Mouse (Mus musculus): ENCODE measurements at regions not wholly inside any gene's neighbourhood (a gene's known extent, or its start where the extent isn't known, plus 50 kb on each side); places are given as distances from the start of the nearest gene placed in this dataset.

GRCm38 (mm10) chr6:127207308-127207707, 55.3 kb upstream of the Ccnd2 start:
- no peak for DNase-seq (ENCODE audit: low spot score in 2 of 2)

DNA sequence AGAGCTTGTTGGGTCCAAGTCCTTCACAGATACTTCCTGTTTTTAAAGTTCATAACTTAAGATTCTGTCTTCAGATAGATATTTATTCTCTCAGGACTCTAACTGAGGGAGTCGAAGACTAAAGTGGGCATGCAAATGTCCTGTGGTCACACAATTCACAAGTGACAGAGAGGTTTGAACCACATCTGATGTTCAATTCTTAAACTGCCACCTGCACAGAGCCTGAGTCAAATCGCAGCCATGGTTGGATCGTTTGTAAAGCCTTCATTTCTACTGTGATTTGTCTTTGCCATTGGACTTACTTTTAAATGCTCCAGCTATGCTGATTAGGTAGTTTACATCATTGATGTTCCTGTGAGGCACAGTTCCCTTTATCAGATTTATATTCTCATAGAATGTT, 61.4 kb upstream of the Ccnd2 start:
- no peak for DNase-seq (ENCODE audit: low spot score in 2 of 2)

- no peak for DNase-seq (ENCODE audit: low spot score in 2 of 2)
Observed at GRCm38 (mm10) chr6:127215915-127216314, 63.9 kb upstream of the Ccnd2 start.

DNA sequence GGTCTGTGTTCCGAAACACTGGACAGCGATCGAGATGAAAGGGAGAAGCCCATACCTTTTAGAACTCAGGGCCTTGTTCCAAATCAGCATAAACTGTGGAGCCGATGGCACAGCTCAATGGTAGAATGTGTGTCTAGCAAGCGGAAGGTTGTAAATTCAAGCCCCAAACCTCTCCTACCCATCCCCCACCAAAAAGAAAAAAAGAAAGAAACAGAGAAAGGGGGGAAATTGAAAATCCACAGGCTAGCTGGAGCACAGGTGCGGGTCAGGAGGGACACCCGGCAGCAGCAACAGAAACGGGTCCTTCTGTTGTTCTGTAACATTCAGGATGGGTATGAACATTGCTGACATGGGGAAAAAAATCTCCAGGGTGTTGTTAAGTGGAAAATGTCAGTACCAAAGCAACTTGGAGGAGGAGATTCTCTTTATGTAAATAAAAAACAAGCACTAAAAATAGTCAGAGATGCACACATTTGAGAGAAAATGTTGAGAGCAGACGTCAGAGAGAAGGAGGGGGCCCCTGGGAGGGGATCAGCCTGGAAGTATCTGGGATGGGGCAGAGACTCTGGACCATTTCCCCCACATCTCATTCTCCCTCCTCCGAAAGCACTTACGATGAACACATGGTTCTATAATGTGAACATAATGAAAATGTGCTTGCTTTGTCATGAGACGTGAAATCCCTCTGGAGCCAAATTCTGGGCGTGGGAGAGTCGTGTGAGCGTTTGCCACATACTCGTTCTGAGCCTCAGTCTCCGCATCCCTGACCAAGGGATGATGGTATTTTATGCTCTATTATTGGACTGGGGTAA, 66.8 kb upstream of the Ccnd2 start:
- no peak for DNase-seq (ENCODE audit: low spot score in 2 of 2)

DNA sequence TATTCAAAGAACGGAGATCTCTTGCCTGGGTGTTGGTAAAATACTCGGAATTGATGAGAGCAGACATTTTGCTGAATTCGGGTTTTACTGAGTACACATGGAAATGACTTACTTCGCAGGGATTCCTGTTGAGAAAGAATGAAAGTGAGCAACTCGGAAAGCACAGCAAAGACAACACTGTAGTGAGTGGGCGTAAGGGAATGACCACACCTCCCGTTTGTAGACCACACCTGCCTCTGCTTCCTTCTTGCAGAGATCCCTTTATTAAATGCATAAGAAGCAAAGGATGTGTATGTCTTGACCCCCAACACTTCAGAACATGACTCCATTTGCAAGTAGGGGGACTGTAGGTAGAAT, 67.4 kb upstream of the Ccnd2 start:
- DNase-seq (ENCODE audit: low spot score in 2 of 2), result no peak

DNA sequence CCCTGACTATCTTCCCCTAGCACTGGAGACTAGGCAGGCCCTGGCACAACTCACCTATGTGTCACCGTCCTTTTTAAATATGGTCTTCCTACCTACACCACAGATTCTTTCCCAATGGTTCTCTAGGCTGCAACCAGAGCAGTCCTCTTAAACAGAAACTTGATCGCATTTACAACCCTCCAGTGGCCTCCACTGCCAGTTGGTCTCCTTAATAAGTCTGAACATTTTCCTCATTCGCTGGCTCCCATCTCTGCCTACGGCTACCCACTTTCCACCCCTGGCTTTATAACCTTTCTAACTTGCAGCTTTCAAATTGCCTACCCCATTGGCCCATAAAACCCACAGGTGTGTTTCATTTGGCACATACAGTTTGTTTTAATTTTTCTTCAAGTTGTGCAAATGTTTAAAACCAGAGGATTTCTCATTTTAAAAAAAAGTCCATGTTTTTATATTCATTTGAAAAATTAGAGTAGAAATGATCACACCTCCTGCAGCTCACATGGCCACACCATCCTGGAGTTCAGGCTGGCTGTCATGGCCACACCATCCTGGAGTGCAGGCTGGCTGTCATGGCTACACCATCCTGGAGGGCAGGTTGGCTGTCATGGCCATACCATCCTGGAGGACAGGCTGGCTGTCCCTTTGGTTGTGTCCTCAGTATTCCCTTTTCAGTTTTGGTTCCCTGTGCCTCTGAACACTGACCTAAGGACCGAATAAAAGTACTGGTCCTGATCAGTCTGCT, 74.4 kb upstream of the Ccnd2 start:
- DNase-seq (ENCODE audit: low spot score in 2 of 2), result no peak

DNA sequence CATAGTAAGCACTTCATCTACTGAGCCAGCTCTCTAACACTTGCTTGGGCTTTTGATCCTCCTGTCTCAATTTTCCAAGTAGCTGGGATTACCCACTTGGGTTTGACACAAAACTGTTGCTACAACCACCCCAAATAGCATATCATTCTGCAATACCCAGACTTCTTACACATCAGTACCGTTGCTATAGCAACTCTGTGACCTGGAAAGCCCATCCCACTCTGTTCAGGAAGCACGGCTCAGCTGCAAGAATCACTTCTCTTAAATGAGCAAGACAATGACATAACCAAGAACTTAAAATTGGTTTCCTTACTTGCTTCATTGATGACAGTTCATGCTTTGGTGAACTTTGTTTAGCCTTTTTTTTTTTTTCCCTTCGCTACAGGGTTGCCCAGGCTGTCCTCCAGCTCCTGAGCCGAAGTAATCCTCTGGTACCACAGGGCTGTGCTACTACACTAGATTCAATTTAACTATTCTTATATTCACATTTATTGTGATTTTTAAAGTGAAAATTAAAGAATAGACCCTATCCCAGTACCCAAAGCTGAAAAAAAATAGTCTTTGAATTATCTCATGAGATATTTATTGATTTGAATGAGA, 84.6 kb upstream of the Ccnd2 start:
- peak in 1 of 2 experiments; percentile 17 for DNase-seq (ENCODE audit: low spot score in 2 of 2)

- no peak for DNase-seq (ENCODE audit: low spot score in 2 of 2)
Observed at GRCm38 (mm10) chr6:127237168-127237567, 85.2 kb upstream of the Ccnd2 start.

- DNase-seq (ENCODE audit: low spot score in 2 of 2), result no peak
Observed at GRCm38 (mm10) chr6:127239529-127240471, 87.8 kb upstream of the Ccnd2 start.

- DNase-seq (ENCODE audit: low spot score in 2 of 2), result peak in 1 of 2 experiments; percentile 12
Observed at GRCm38 (mm10) chr6:127240472-127241375, 88.7 kb upstream of the Ccnd2 start.

GRCm38 (mm10) chr6:127241693-127242425, 89.9 kb upstream of the Ccnd2 start:
- no peak for DNase-seq (ENCODE audit: low spot score in 2 of 2)

DNA sequence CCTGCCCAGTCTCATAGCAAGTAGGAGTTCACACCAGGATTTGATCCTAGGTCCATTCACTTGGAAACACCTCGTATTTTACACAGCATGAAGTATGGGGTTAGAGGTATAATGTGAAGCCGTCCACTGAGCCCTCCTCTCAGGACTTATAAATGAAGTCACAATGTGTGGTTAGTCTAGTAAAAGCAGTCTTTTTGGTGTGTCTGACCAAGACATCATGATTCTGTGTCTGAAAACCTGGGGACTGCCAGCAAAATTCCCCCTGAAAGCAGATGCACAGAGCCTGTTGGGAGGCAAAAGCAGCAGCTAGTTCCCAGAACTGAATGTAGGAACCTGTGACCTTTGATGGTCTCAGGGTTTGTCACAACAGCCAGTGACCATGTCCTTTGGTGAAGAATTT, 91.0 kb upstream of the Ccnd2 start:
- no peak for DNase-seq (ENCODE audit: low spot score in 2 of 2)

DNA sequence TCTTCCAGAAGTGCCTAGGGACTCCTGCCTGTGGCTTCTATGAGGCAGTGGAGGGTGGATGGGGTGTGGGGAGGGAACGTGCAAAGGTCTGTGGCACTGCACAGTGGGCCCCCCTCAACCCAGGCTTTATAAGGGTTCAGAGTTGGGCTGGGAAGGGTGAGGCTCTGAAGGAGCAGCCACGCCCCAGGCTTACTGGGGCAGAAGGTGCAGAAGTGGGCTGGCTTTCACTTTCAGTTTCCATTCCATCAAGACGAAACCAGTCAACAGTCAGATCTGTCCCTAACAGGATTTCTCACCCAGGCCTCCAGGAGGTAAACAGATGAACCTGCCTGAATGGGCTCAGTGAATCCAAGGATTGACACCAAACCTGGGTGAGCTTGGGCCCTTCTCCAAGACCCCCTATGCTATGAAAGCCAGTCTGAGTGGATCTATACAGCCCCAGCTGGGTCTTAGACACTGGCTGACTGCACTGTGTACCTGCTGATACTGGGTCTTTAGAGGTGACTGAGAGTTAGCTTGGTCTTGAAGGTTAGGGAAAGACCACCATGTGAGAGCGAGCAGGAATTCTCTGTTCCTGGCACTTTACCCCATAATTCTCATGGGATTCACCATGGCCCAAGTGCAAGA, 93.9 kb upstream of the Ccnd2 start:
- DNase-seq (ENCODE audit: low spot score in 2 of 2), result peak in 1 of 2 experiments; percentile 44

DNA sequence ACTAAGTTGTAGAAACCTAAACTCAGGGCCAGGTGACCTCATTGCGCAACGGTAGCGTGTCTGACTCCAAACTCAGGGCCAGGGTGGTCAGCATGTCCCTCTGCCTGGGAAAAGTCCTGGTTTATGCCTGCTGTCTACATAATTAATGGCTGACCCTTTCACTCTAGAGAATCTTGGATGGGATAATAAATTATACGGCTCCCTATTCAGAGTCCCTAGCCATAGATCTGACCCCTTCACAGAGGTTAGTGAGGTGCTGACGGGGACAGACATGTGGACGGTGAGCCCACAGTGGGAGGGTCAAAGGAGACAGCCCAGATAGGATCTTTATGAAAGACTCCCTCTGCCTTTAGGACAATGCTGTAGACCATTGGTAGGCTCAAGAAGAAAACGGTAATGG, 94.7 kb upstream of the Ccnd2 start:
- no peak for DNase-seq (ENCODE audit: low spot score in 2 of 2)

DNA sequence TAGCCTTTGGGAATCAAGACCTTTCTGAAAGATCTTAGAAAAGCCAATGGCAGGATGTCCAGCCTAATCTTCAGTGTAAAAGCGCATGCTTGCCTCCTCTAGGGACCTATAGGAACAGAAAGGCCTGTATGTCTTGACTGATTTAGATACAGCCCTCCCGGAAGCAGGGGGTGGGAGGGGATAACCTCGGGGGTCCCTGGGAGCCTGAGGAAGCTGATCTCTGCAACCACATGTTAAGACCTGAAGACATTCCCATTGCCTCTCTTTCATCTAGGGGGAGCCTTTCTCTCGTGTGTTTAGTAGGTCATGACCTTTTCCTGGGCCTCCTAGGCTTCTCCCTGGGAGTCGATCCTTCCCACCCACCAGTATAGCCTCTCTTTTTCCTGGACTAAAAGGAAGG, 95.3 kb upstream of the Ccnd2 start:
- DNase-seq (ENCODE audit: low spot score in 2 of 2), result no peak

GRCm38 (mm10) chr6:127250181-127250873, 98.3 kb upstream of the Ccnd2 start:
- DNase-seq (ENCODE audit: low spot score in 2 of 2), result no peak

DNA sequence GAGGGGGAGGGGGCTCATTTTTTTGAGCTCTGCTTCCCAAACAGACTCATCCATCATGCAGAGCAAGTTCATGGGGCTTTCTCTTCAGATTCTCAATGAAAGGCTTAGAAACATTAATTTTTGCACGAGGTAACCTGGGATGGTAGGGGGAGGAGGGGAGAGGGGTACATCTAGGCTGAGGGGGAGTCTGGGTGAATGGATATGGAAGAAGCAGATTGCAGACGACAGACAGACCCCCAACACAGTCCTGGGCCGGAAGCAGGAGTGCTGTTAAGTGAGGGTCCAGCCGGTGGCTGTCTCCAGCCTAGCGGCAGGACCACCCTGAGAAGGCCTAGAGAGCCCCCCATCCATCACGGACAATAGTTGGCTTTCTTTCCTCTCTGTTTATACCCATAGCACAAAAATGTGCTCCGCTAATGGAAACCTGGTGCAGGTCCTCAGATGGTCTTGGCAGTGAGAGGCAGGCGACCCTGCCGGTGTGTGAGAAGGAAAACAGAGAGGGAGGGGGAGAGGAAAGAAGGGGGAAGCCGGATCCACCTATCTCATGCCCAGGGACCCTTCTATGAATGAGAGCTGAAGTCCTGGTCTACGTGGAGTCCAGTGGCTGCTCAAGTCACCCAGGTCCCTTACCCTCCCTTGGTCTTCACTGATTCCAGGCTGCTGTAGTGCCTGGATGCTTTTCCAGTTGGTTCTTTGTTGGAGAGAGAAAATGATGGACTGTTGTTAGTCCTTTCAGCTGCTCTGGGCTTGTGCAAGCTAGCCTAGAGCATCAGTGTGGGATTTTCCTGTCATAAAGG, 99.1 kb upstream of the Ccnd2 start:
- DNase-seq (ENCODE audit: low spot score in 2 of 2), result no peak

- DNase-seq (ENCODE audit: low spot score in 2 of 2), result no peak
Observed at GRCm38 (mm10) chr6:127251671-127251985, 99.6 kb upstream of the Ccnd2 start.

Measured in spleen, postnatal 14 days (tissue).